Mouse (Mus musculus): ENCODE measurements around the gene Scgb3a1. TPM values are rescaled to one million over a fixed set of nuclear protein-coding genes. Genes with fewer than 3 reads are reported as not detected.
A peak's percentile ranks its signal among the peaks of the same experiment; 100 is the strongest.

The Scgb3a1 gene
- polyA plus RNA-seq, 1 experiment, result not detected

DNA sequence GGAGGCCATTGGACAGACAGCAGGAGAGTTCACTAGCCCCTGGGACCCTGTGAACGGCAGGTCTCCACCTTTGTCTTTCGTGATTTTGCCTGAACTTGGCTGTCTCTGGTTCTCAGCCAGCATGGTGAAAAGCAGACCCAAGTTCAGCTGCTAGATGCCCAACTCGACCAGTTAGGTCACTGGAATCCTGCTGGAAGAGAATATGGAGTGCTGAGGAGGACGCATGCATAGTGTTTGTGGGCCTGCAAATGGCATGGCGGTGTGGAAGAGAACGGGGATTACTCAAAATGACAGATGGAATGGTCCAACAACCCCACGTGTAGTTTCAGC, 4.0 kb upstream of the Scgb3a1 start:
- no peak for TF ChIP-seq REST (IDR thresholded peaks at IDR 0.05; ENCODE audit: insufficient read depth, insufficient read length)
- TF ChIP-seq POLR2A (IDR thresholded peaks at IDR 0.05; ENCODE audit: insufficient read length, low read depth), result no peak
- TF ChIP-seq USF1 (IDR thresholded peaks at IDR 0.05; ENCODE audit: low read depth), result no peak
- TF ChIP-seq POLR2AphosphoS2 (IDR thresholded peaks at IDR 0.05; ENCODE audit: insufficient read length, low read depth), result no peak
- TF ChIP-seq MYOG (IDR thresholded peaks at IDR 0.05; ENCODE audit: control insufficient read depth in 1 of 3, insufficient read depth in 1 of 3, insufficient read length in 2 of 3, low read depth in 2 of 3), result no peak
- TF ChIP-seq SRF (IDR thresholded peaks at IDR 0.05; ENCODE audit: control insufficient read depth, insufficient read length, low read depth), result no peak
- TF ChIP-seq TCF3 (IDR thresholded peaks at IDR 0.05; ENCODE audit: insufficient read length, low read depth), result no peak
- no peak for TF ChIP-seq MAX (IDR thresholded peaks at IDR 0.05; ENCODE audit: low read depth)
- TF ChIP-seq E2F4 (IDR thresholded peaks at IDR 0.05; ENCODE audit: insufficient read depth), result no peak
- TF ChIP-seq CEBPB (IDR thresholded peaks at IDR 0.05; ENCODE audit: insufficient read depth, poor library complexity, severe bottlenecking), result no peak
- TF ChIP-seq TCF12 (IDR thresholded peaks at IDR 0.05; ENCODE audit: insufficient read depth, poor library complexity, severe bottlenecking), result no peak
- TF ChIP-seq MYOD1 (IDR thresholded peaks at IDR 0.05; ENCODE audit: control insufficient read depth in 1 of 3, insufficient read length in 2 of 3, low read depth in 2 of 3), result no peak
- H3ac ChIP-seq (ENCODE audit: control insufficient read depth, insufficient read length), result no peak overlapping the region
- no peaks in the 10 kb centered on the region for H3K27me3 ChIP-seq (ENCODE audit: control insufficient read depth, insufficient read depth, insufficient read length)
- no peaks in the 10 kb centered on the region for H3K79me2 ChIP-seq (ENCODE audit: control insufficient read depth, insufficient read depth)
- no peak overlapping the region for H3K4me2 ChIP-seq (ENCODE audit: low read depth)
- H3K4me3 ChIP-seq, result no peak overlapping the region
- H3K36me3 ChIP-seq (ENCODE audit: control insufficient read depth, insufficient read depth), result no peaks in the 10 kb centered on the region

DNA sequence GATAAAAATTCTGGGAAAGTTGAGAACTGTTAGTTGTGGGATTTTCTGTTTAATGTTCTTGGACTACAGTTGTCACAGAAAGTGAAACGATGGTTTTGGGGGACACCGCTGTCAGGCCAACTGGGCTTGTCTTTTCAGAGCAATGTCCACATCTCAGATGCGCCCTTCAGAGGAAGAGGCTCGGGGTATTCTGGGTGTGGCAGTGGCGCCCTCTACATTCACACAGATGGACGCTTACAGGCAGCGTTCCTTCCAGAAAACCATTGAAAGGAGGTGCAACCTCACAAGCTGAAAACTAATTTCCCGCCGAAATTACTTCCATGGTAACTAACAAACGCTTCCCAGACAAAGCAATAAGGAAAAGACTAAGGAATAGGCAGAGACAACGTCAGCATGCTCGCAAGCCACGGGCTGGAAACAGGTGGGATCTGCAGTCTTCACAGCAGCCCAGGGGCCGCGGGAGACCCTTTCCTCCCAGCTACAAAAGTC, 1.1 kb upstream of the Scgb3a1 start:
- Histone ChIP-seq H3K36me3 (ENCODE audit: control insufficient read depth, insufficient read depth) (no peaks in the 10 kb centered on the region), H3K4me3 (no peak overlapping the region), H3K4me2 (ENCODE audit: low read depth) (no peak overlapping the region), H3K79me2 (ENCODE audit: control insufficient read depth, insufficient read depth) (no peaks in the 10 kb centered on the region), H3ac (ENCODE audit: control insufficient read depth, insufficient read length) (no peak overlapping the region), H3K27me3 (ENCODE audit: control insufficient read depth, insufficient read depth, insufficient read length) (no peaks in the 10 kb centered on the region)
- TF ChIP-seq MYOD1 (IDR thresholded peaks at IDR 0.05; ENCODE audit: control insufficient read depth in 1 of 3, insufficient read length in 2 of 3, low read depth in 2 of 3), result no peak
- TF ChIP-seq POLR2AphosphoS2 (IDR thresholded peaks at IDR 0.05; ENCODE audit: insufficient read length, low read depth), result no peak
- no peak for TF ChIP-seq MYOG (IDR thresholded peaks at IDR 0.05; ENCODE audit: control insufficient read depth in 1 of 3, insufficient read depth in 1 of 3, insufficient read length in 2 of 3, low read depth in 2 of 3)
- TF ChIP-seq MAX (IDR thresholded peaks at IDR 0.05; ENCODE audit: low read depth), result no peak
- no peak for TF ChIP-seq CEBPB (IDR thresholded peaks at IDR 0.05; ENCODE audit: insufficient read depth, poor library complexity, severe bottlenecking)
- no peak for TF ChIP-seq POLR2A (IDR thresholded peaks at IDR 0.05; ENCODE audit: insufficient read length, low read depth)
- TF ChIP-seq USF1 (IDR thresholded peaks at IDR 0.05; ENCODE audit: low read depth), result no peak
- no peak for TF ChIP-seq TCF12 (IDR thresholded peaks at IDR 0.05; ENCODE audit: insufficient read depth, poor library complexity, severe bottlenecking)
- no peak for TF ChIP-seq E2F4 (IDR thresholded peaks at IDR 0.05; ENCODE audit: insufficient read depth)
- TF ChIP-seq REST (IDR thresholded peaks at IDR 0.05; ENCODE audit: insufficient read depth, insufficient read length), result no peak

DNA sequence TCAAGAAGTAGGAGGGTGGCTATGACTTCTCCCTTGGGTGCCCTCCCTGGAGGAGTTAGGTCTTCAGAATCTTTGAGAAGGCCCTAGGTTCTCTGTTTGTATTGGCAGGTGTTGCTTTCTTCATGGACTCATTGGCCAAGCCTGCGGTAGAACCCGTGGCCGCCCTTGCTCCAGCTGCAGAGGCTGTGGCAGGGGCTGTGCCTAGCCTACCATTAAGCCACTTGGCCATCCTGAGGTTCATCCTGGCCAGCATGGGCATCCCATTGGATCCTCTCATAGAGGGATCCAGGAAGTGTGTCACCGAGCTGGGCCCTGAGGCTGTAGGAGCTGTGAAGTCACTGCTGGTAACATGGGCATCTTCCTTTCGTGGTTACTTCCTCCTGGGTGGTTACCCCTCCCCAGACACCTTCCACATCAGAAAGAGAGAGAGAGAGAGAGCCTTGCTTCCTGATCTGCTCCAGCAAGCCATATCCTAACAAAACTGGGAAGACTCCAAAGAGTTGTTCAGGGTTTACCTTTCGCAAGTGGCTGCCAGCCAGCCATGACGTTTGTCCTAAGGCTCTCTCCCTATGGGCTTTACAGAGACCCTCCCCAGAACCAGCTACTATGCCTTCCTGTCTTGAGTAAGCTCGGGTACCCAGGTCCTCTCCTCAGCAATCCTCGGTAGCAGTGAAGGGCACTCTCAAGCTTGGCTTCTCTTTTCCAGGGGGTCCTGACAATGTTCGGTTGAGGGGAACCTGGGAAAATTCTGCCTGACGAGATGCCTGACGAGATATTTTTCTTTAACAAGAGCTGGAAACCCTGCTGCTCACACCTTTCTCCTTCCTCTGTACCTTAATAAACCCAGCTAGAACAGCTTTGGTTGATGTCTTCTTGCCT, 1.1 kb downstream of the Scgb3a1 start:
- Histone ChIP-seq H3K36me3 (ENCODE audit: control insufficient read depth, insufficient read depth) (peaks cover 4% of the 10 kb centered on the region), H3K79me2 (ENCODE audit: control insufficient read depth, insufficient read depth) (no peaks in the 10 kb centered on the region), H3K27me3 (ENCODE audit: control insufficient read depth, insufficient read depth, insufficient read length) (no peaks in the 10 kb centered on the region), H3ac (ENCODE audit: control insufficient read depth, insufficient read length) (no peak overlapping the region), H3K4me3 (no peak overlapping the region), H3K4me2 (ENCODE audit: low read depth) (no peak overlapping the region)
- TF ChIP-seq MAX (IDR thresholded peaks at IDR 0.05; ENCODE audit: low read depth) (no peak), POLR2AphosphoS2 (IDR thresholded peaks at IDR 0.05; ENCODE audit: insufficient read length, low read depth) (peak; percentile 45)

DNA sequence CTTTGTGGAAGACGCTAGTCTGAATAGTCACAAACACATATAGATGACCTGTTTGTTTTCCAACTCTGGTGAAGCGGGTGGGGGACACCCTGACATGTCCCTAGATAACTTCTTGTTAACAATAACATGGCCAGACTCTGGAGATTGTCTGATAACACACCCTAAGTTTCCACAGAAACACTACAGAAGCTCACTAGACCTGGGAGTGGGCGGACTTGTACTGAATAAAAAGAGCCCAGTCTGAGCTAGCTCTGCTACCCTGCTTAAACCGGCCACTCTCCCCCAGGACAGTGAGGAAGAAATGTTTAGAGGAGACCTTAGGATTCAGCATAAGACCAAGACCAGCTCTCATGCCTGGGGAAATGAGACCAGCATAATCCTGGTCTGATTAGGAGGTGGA, 2.1 kb downstream of the Scgb3a1 start:
- Histone ChIP-seq H3K27me3 (ENCODE audit: control insufficient read depth, insufficient read depth, insufficient read length) (no peaks in the 10 kb centered on the region), H3K4me2 (ENCODE audit: low read depth) (no peak overlapping the region), H3ac (ENCODE audit: control insufficient read depth, insufficient read length) (no peak overlapping the region), H3K36me3 (ENCODE audit: control insufficient read depth, insufficient read depth) (peaks cover 5% of the 10 kb centered on the region), H3K79me2 (ENCODE audit: control insufficient read depth, insufficient read depth) (no peaks in the 10 kb centered on the region), H3K4me3 (no peak overlapping the region)
- TF ChIP-seq CEBPB (IDR thresholded peaks at IDR 0.05; ENCODE audit: insufficient read depth, poor library complexity, severe bottlenecking), result no peak
- TF ChIP-seq TCF3 (IDR thresholded peaks at IDR 0.05; ENCODE audit: insufficient read length, low read depth), result no peak
- TF ChIP-seq MAX (IDR thresholded peaks at IDR 0.05; ENCODE audit: low read depth), result no peak

DNA sequence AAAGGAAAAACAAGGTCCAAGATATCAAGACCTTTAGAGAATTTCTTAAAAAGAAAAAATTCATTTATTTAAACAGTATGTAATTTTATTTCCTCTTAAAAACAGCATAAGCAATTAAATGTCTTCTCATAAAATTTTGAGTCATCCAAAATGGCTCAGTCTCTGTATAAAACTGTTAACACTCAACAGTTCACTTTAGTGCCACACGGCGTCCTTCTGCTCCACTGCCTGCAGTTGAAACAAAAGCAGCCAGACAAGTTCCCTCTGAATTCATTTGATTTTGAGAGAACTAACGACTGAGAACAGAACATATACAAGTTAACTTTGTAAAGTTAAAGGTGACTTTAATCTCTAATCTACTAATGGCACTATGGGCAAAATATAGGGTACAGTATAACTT, 10.0 kb downstream of the Scgb3a1 start:
- TF ChIP-seq POLR2AphosphoS2 (IDR thresholded peaks at IDR 0.05; ENCODE audit: insufficient read length, low read depth) (no peak), MYOD1 (IDR thresholded peaks at IDR 0.05; ENCODE audit: control insufficient read depth in 1 of 3, insufficient read length in 2 of 3, low read depth in 2 of 3) (no peak), TCF12 (IDR thresholded peaks at IDR 0.05; ENCODE audit: insufficient read depth, poor library complexity, severe bottlenecking) (no peak), REST (IDR thresholded peaks at IDR 0.05; ENCODE audit: insufficient read depth, insufficient read length) (no peak), MYOG (IDR thresholded peaks at IDR 0.05; ENCODE audit: control insufficient read depth in 1 of 3, insufficient read depth in 1 of 3, insufficient read length in 2 of 3, low read depth in 2 of 3) (no peak), USF1 (IDR thresholded peaks at IDR 0.05; ENCODE audit: low read depth) (no peak), MAX (IDR thresholded peaks at IDR 0.05; ENCODE audit: low read depth) (no peak), SRF (IDR thresholded peaks at IDR 0.05; ENCODE audit: control insufficient read depth, insufficient read length, low read depth) (no peak), E2F4 (IDR thresholded peaks at IDR 0.05; ENCODE audit: insufficient read depth) (no peak), TCF3 (IDR thresholded peaks at IDR 0.05; ENCODE audit: insufficient read length, low read depth) (no peak), CEBPB (IDR thresholded peaks at IDR 0.05; ENCODE audit: insufficient read depth, poor library complexity, severe bottlenecking) (no peak), POLR2A (IDR thresholded peaks at IDR 0.05; ENCODE audit: insufficient read length, low read depth) (no peak)
- no peaks in the 10 kb centered on the region for H3K79me2 ChIP-seq (ENCODE audit: control insufficient read depth, insufficient read depth)
- no peak overlapping the region for H3ac ChIP-seq (ENCODE audit: control insufficient read depth, insufficient read length)
- no peaks in the 10 kb centered on the region for H3K27me3 ChIP-seq (ENCODE audit: control insufficient read depth, insufficient read depth, insufficient read length)
- H3K4me3 ChIP-seq, result no peak overlapping the region
- no peak overlapping the region for H3K4me2 ChIP-seq (ENCODE audit: low read depth)
- H3K36me3 ChIP-seq (ENCODE audit: control insufficient read depth, insufficient read depth), result peaks cover 42% of the 10 kb centered on the region
